Mouse (Mus musculus) inflammation-experienced regulatory T-cells (primary cell): ENCODE measurements around the gene Snrpa1. TPM values are rescaled to one million over a fixed set of nuclear protein-coding genes. Genes with fewer than 3 reads are reported as not detected.

Source experiments
- polyA plus RNA-seq, 2 experiments: library from polyadenylated mRNA; unstranded; fragments of 100-300 nt; shearing (Covaris generic); gene quantifications; one replicate each; pipeline ENCODE4 v1.2.1; 2017

Gene Snrpa1
- 100 to 1,000 TPM; 106 to 107 TPM for polyA plus RNA-seq

DNA sequence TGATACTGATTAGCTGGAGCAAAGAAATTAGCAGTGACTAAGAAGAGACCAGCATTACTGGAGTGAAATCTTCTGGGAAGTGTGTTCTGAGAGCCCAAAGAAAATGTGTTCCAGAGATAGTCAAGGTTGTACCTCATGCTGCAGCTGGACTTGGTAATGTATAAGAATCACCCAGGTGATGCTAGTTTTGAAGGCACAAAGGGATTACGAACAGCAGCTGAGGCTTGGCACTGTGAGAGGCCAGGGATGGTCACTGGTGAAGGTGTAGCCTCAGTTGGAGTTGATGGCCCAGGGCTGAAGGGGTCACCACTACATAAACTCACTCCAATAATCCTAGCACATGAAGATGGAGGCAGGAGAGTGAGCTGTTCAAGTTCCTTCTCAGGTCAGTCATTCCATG lies at the start of gene Snrpa1:
Gene Snrpa1, plus strand, starts transcription at position 301 of the 400 bp plus-strand sequence.

DNA sequence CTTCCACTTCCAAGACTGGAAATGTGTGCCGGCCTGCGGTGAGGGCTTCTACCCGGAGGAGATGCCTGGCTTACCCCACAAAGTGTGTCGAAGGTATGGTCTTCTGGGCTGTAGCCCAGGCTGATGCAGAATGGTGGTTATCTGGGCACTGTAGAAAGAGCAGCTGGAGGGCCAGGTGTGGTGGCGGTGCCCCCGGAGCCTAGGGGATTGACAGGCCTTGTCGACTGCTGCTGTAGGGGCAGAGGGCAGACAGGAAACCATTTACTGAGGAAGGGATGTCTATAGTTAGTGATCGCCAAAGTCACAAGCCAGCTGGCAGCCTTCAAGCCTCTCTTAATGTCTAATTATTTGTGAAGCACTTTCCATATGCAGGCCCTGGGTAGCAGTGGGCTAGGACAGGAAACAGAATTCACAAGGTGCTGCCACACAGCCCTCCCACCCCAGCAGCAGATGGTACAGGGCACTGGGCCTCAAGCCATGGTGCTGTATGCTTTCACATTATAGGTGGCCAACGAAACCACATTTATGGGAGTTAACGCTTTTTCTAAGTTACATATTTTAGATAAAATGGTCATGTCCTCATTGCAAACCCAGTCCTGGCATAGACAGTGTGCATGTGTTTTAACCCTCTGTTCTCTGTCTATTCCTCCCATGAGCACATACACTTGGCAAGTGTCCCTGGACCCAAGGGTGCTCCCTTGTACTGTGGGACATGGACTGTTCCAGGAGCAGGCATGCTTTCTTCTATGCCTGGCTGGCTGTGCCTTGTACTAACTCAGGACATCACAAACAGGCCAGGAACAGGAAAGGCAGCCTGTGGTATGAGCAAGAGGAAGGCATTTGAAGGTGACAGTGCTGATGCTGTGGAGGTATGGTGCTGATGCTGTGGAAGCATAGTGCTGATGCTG lies 15.0 kb upstream of the Snrpa1 start, which contains the start of gene Gm45213:
Gene Gm45213, plus strand, starts transcription at position 51 of the 908 bp plus-strand sequence.

DNA sequence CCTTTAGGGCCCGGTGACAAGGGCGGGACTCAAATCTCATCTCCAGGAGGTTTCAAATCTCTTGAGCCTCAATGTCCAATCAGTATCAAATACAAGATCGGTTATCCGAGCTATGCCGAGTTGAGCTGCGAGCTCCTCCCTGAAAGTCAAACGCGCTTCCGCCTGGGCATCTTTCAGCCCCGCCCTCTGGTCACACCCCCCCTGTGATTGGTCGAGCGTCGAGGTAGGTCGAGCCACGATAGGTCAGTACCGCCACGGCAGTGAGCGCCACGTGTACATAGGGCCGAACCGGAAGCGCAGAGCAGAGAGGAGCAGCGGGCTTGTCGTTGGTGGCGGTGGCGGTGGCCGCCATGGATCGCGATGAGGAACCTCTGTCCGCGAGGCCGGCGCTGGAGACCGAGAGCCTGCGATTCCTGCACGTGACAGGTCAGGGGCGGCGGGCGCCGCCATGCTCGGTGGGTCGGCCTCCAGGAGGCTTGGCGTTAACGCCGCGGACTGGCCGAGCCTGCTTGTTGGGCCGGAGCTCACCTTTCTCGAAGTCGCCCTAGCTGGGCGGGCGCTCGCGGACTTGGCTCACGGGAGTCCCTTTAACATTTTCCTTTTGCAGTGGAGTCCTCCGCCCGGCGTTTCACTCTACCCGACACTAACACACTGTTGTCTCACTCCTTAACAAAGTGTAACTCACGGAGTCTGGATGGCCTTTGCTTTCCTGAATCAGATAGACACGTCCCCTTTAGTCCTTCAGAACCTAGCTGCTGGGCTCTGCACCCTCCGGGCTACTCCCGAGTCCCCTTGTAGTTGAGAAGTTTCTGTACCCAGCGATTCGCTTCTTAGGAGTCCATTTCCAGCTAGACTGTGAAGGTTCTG lies 20.8 kb downstream of the Snrpa1 start, which contains the start of gene Selenos:
Gene Selenos, plus strand, starts transcription at position 286 of the 867 bp plus-strand sequence.

GRCm38 (mm10) chr7:66108961-66109854 lies 50.4 kb downstream of the Snrpa1 start, which contains the start of gene Chsy1:
TSS of gene Chsy1 (plus strand) at chr7:66109515.

Other genes starting within 250 kb of the Snrpa1 start
- gene Pcsk6, start 197.3 kb upstream of the Snrpa1 start, polyA plus RNA-seq, result under 1 TPM in 1 of 2 experiments, not detected in 1; 0.43 TPM
- not detected for gene Gm45213, start 15.4 kb upstream of the Snrpa1 start, polyA plus RNA-seq
- gene Selenos, start 20.6 kb downstream of the Snrpa1 start, polyA plus RNA-seq, result 100 to 1,000 TPM; 121 to 147 TPM
- gene Chsy1, start 50.5 kb downstream of the Snrpa1 start, polyA plus RNA-seq, result 10 to 100 TPM; 11.4 to 16.4 TPM